Mouse (Mus musculus): Measurements from ENCODE around the gene Soat1.

GRCm38 (mm10) chr1:156461036-156461435 is 13.1 kb downstream of the Soat1 start:
- TF ChIP-seq ZNF384 (IDR thresholded peaks at IDR 0.05; ENCODE audit: low read depth, low read length) (no peak), CHD2 (IDR thresholded peaks at IDR 0.05; ENCODE audit: low read depth, low read length) (no peak), HCFC1 (IDR thresholded peaks at IDR 0.05; ENCODE audit: borderline replicate concordance, insufficient read depth, low read length) (no peak), ZC3H11A (IDR thresholded peaks at IDR 0.05; ENCODE audit: borderline replicate concordance, low read depth, low read length) (no peak)
